Mouse (Mus musculus) induced T-regulatory cell, adult 2 months (primary cell): ENCODE measurements around the gene Olfr551.
"Not testable (repeated sequence)": the region's sequence is repeated elsewhere in the genome, so short reads cannot be mapped to it uniquely, and the experiment has no call there.

ENCODE experiments used
- DNase-seq: peaks from one replicate; pipeline ENCODE4 v3.0.0-alpha.2; 2012; ENCODE audit warnings: low read depth

Gene Olfr551

DNA sequence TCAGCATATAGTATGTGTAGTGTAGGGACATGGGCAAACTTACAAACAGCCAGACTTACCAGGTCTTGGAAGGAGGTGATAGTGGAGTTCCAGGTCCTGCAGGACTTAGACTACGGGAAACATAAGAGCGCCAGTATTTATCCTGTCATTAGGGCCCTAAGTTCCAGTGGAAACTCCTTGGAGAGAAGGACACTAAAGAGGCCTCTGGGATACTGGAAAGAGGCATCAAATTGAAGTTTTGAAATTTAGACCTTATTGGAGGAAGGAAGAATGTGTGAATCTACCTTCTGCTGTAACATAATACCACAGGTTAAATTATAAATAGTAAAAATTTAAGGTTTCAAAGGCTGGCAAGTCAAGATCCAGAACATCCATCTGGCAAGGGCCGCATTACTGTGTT lies at the start of gene Olfr551:
Gene Olfr551 (minus strand): TSS at position 101 of the 400 bp plus-strand sequence.
- DNase-seq, result no peak

GRCm38 (mm10) chr7:102638132-102638531 lies 46.4 kb upstream of the Olfr551 start, which contains the start of gene Olfr554:
Gene Olfr554, plus strand, starts transcription at chr7:102638432.
- no peak for DNase-seq

GRCm38 (mm10) chr7:102636665-102637064 lies 45.0 kb upstream of the Olfr551 start:
- peak; percentile 85 for DNase-seq

DNA sequence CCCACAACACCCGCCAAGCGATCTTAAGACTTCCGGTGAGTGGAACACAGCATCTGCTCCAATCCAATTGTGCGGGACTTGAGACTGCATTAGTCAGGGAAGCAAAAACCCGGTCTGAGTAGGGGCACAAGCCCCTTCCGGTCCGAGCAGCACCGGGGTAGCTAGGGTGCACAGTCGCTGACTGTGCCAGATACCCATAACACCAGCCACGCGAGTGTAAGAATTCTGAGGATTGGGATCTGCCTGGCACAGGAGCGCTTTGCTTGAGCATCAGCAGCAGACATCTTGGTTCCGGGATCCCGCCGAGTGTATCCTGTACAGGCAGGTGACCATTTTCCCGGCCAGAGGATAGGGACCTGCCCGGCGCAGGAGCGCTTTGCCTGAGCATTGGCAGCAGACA lies 28.7 kb upstream of the Olfr551 start:
- DNase-seq, result not testable (repeated sequence)

GRCm38 (mm10) chr7:102619608-102620007 lies 27.9 kb upstream of the Olfr551 start:
- no peak for DNase-seq

GRCm38 (mm10) chr7:102618118-102618517 lies 26.4 kb upstream of the Olfr551 start, which contains the start of gene Olfr553:
Gene Olfr553, minus strand, starts transcription at chr7:102618218.
- no peak for DNase-seq

GRCm38 (mm10) chr7:102597378-102598031 lies 5.8 kb upstream of the Olfr551 start, which contains the start of gene Olfr552:
Gene Olfr552, plus strand, starts transcription at chr7:102597770.
- no peak for DNase-seq

DNA sequence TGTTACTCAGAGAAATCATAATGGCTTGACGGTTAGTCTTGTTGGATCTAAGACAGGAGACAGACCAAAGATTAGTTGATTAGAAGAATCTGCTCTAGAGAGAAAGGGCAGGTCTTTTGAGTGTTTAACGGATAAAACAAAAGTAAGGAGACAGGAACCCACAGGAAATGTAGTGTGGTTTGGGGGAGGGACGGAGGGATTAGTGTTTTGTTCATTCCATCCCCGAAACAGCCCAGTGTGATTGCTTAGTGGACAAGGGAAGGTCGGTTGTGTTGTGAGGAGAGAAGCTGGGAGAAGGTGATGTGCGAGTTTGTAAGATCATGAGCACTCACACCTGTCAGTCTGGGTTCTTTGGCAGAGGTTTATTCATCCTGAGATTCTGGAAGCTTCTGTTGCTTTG lies 15.7 kb downstream of the Olfr551 start:
- peak; percentile 10 for DNase-seq

- no peak for DNase-seq
Measured at GRCm38 (mm10) chr7:102573174-102573830, 18.4 kb downstream of the Olfr551 start.

GRCm38 (mm10) chr7:102571142-102571541 lies 20.5 kb downstream of the Olfr551 start, which contains the start of gene Olfr550:
Gene Olfr550, plus strand, starts transcription at chr7:102571442.
- DNase-seq, result no peak

DNA sequence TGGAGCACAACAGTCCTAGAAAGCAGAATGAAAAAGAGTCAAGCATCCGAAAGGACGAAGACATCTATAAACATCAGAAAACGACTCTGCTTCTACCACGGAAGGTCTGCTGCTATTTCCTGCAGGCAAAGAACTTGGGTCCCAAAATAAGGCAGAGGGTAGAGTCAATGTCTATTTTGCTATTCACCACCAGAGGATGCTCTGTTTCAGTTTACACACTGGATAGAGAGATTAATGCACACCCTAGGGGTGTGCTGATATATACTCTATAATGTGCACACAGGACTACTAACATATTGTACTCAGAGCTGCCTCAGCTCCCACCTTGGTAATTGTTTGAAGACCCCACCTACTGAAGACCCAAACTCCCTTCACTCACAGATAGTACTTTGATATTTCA lies 25.5 kb downstream of the Olfr551 start:
- DNase-seq, result no peak

GRCm38 (mm10) chr7:102564999-102565997 lies 26.4 kb downstream of the Olfr551 start, which contains the start of gene Trim21:
Gene Trim21, minus strand, starts transcription at chr7:102565486.
- peak; percentile 96 for DNase-seq

DNA sequence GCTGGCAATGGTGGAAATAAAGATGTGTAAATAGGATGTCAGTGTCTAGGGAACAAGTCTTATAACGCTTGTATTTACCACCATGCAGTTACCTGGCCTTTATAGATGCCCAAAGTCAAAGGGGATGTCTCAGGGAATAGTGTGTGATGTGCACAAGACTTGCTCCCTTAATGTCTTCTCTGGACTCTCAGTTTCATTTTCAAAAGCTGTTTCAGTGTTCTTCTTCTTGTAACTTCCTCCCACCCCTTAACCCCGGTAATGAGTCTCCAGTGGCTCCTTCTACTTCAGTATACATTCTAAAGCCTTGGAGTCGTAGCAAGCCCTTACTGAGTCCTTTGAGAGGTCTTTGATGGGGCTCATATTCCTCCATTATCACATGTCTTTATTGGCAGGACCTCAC lies 38.4 kb downstream of the Olfr551 start:
- DNase-seq, result peak; percentile 35

DNA sequence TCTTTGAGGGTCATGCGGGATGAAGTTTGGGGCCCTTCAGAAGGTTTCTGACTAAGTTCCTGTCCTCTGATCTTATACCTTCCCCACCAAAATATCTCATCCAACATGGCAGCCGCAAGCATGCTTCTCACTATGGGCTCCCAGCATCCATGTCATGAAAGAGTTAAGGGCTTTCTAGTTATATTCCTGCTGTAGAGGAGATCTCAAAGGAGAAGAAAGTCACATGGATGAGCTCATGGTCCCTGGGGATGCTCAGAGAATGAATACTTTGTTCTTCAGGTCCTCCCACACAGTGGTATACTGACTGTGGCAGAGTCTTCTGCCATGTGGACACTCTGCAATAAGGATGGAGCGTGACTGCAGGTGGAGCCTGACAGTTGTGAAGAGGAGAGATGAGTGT lies 42.1 kb downstream of the Olfr551 start, which contains the start of gene Olfr549:
Gene Olfr549 (plus strand): TSS at position 301 of the 400 bp plus-strand sequence.
- no peak for DNase-seq

- peak; percentile 53 for DNase-seq
Measured at GRCm38 (mm10) chr7:102541251-102541650, 50.4 kb downstream of the Olfr551 start.

GRCm38 (mm10) chr7:102540596-102540995 lies 51.1 kb downstream of the Olfr551 start, which contains the start of gene Olfr548-ps1:
Gene Olfr548-ps1, plus strand, starts transcription at chr7:102540896.
- no peak for DNase-seq

DNA sequence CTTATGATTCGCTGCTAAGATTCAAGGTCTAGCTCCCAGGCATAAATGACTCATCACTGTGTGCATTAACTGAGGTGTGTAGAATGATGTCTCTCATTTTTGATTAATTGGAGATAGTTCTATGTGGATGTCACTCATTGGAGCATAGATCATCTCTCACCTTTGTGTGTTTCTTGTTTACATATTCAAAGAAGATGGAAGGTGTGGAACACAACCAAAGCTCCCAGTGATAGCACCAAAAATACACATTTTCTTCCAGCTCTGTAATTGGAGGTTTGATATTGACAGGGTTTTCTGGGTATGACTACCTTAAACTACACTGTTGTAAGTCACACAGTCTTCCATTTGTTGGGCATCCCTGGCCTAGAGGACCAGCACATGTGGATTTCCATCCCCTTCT lies 57.2 kb downstream of the Olfr551 start, which contains the start of gene Olfr547:
Gene Olfr547 (plus strand): TSS at position 301 of the 400 bp plus-strand sequence.
- DNase-seq, result no peak
